Mouse (Mus musculus) embryonic stem cell, embryonic (primary cell): ENCODE measurements around the gene Tnf.

Experiments
- CTCF ChIA-PET, 4 experiments: fragments of 300-600 bp in 2 of 4; fragments of 350-600 bp in 2 of 4; sonication (Branson Sonifier 250); formaldehyde crosslinking; loops; one replicate each; lab custom pipeline; 2022; ENCODE audit warnings: inconsistent platforms in 2 of 4; lab: Charles Lee
- POLR2A ChIA-PET, 4 experiments: fragments of 300-600 bp in 2 of 4; fragments of 350-600 bp in 2 of 4; sonication (Branson Sonifier 250); formaldehyde crosslinking; loops; one replicate each; lab custom pipeline; 2022; ENCODE audit warnings: antibody characterized with exemption in 4 of 4, inconsistent platforms in 1 of 4; lab: Charles Lee

The Tnf gene

GRCm38 (mm10) chr17:35201787-35202186, at the start of gene Tnf:
Gene Tnf, minus strand, starts transcription at chr17:35202007.
- CTCF ChIA-PET: interaction anchor here in 3 of 4 experiments (0.6 to 2.6 kb wide), 8 partner anchors 10 to 73 kb away, joined by 3 to 10 read pairs (median 4); no protein-coding TSS in a partner anchor

GRCm38 (mm10) chr17:35251162-35251719, 49.4 kb upstream of the Tnf start:
- ChIA-PET CTCF (interaction anchor here in 2 of 4 experiments (0.6 to 4.6 kb wide), 9 partner anchors 8 to 85 kb away, joined by 3 to 33 read pairs (median 4); partner anchors contain the start of genes Atp6v1g2 (in 1 of the 2) and Ddx39b (in 1 of the 2)), POLR2A (interaction anchor here (0.6 to 18.8 kb wide), 33 partner anchors 4 to 585 kb away, joined by 3 to 396 read pairs (median 4); partner anchors contain the start of genes Ddx39b (in 4 of the 4), Prrc2a (in 2 of the 4), Atp6v1g2 (in 1 of the 4) and Nfkbil1 (in 1 of the 4))

More at GRCm38 (mm10) chr17:35201787-35202186, at the start of gene Tnf:
- POLR2A ChIA-PET: interaction anchor here in 3 of 4 experiments (0.6 to 2.6 kb wide), 9 partner anchors 11 to 406 kb away, joined by 3 to 7 read pairs (median 4); partner anchors contain the start of gene Gm16181 (in 1 of the 3)

GRCm38 (mm10) chr17:35250348-35251120, 48.7 kb upstream of the Tnf start:
- ChIA-PET CTCF (interaction anchor here (0.6 to 4.6 kb wide), 10 partner anchors 9 to 84 kb away, joined by 3 to 33 read pairs (median 4); partner anchors contain the start of genes Atp6v1g2 (in 1 of the 4) and Ddx39b (in 1 of the 4)), POLR2A (interaction anchor here (0.7 to 18.8 kb wide), 30 partner anchors 4 to 585 kb away, joined by 3 to 396 read pairs (median 4); partner anchors contain the start of genes Ddx39b (in 4 of the 4), Prrc2a (in 2 of the 4), Atp6v1g2 (in 1 of the 4) and Nfkbil1 (in 1 of the 4))

GRCm38 (mm10) chr17:35249451-35250197, 47.8 kb upstream of the Tnf start:
- CTCF ChIA-PET: interaction anchor here in 3 of 4 experiments (0.7 to 1.7 kb wide), 6 partner anchors 8 to 83 kb away, joined by 3 to 4 read pairs (median 4); partner anchors contain the start of gene Ddx39b (in 1 of the 3)
- POLR2A ChIA-PET: interaction anchor here (0.6 to 18.8 kb wide), 17 partner anchors 4 to 282 kb away, joined by 3 to 396 read pairs (median 19); partner anchors contain the start of genes Ddx39b (in 4 of the 4), Prrc2a (in 2 of the 4), Atp6v1g2 (in 1 of the 4) and Nfkbil1 (in 1 of the 4)

GRCm38 (mm10) chr17:35248986-35249385, 47.2 kb upstream of the Tnf start:
- ChIA-PET POLR2A (interaction anchor here in 3 of 4 experiments (0.8 to 18.8 kb wide), 13 partner anchors 3 to 111 kb away, joined by 3 to 396 read pairs (median 25); partner anchors contain the start of genes Ddx39b (in 3 of the 3), Prrc2a (in 2 of the 3), Atp6v1g2 (in 1 of the 3) and Nfkbil1 (in 1 of the 3)), CTCF (interaction anchor here in 3 of 4 experiments (0.6 to 1.4 kb wide), 5 partner anchors 9 to 149 kb away, joined by 3 to 7 read pairs (median 3); no protein-coding TSS in a partner anchor)

- ChIA-PET CTCF (interaction anchor here (0.7 to 7.7 kb wide), 8 partner anchors 9 to 84 kb away, joined by 3 to 101 read pairs (median 4); no protein-coding TSS in a partner anchor), POLR2A (interaction anchor here in 3 of 4 experiments (0.6 to 18.8 kb wide), 29 partner anchors 7 to 296 kb away, joined by 3 to 396 read pairs (median 4); partner anchors contain the start of genes Nfkbil1 (in 2 of the 3), Prrc2a (in 2 of the 3), Atp6v1g2 (in 1 of the 3) and D17H6S53E (in 1 of the 3))
These were observed 45.3 kb upstream of the Tnf start for GRCm38 (mm10) chr17:35247144-35247543.

GRCm38 (mm10) chr17:35245731-35246623, 44.2 kb upstream of the Tnf start:
- ChIA-PET POLR2A (interaction anchor here (0.6 to 18.8 kb wide), 44 partner anchors 8 to 1283 kb away, joined by 3 to 396 read pairs (median 5); partner anchors contain the start of genes D17H6S53E (in 2 of the 4), Gm16181 (in 2 of the 4), Nfkbil1 (in 2 of the 4) and Prrc2a (in 2 of the 4)), CTCF (interaction anchor here (0.5 to 7.7 kb wide), 44 partner anchors 8 to 1280 kb away, joined by 3 to 101 read pairs (median 5); partner anchors contain the start of genes Abhd16a (in 1 of the 4), Hspa1l (in 1 of the 4) and Nfkbil1 (in 1 of the 4))

GRCm38 (mm10) chr17:35244999-35245398, 43.2 kb upstream of the Tnf start:
- POLR2A ChIA-PET: interaction anchor here in 3 of 4 experiments (0.6 to 18.8 kb wide), 27 partner anchors 7 to 292 kb away, joined by 3 to 396 read pairs (median 6); partner anchors contain the start of genes D17H6S53E (in 2 of the 3), Nfkbil1 (in 2 of the 3), Prrc2a (in 2 of the 3) and Apom (in 1 of the 3)
- CTCF ChIA-PET: interaction anchor here (0.7 to 7.7 kb wide), 14 partner anchors 9 to 161 kb away, joined by 3 to 101 read pairs (median 5); no protein-coding TSS in a partner anchor

GRCm38 (mm10) chr17:35243086-35243485, 41.3 kb upstream of the Tnf start:
- POLR2A ChIA-PET: interaction anchor here (0.6 to 18.8 kb wide), 52 partner anchors 8 to 598 kb away, joined by 3 to 396 read pairs (median 4); partner anchors contain the start of genes Apom (in 3 of the 4), Atp6v1g2 (in 2 of the 4), Gpank1 (in 2 of the 4) and Prrc2a (in 2 of the 4)

GRCm38 (mm10) chr17:35242015-35242941, 40.5 kb upstream of the Tnf start:
- ChIA-PET CTCF (interaction anchor here (0.5 to 7.7 kb wide), 21 partner anchors 8 to 1275 kb away, joined by 3 to 101 read pairs (median 4); no protein-coding TSS in a partner anchor), POLR2A (interaction anchor here (0.6 to 18.8 kb wide), 126 partner anchors 9 to 639 kb away, joined by 3 to 396 read pairs (median 5); partner anchors contain the start of genes Apom (in 3 of the 4), Csnk2b (in 3 of the 4), Ddah2 (in 3 of the 4) and Gpank1 (in 3 of the 4))

More at GRCm38 (mm10) chr17:35243086-35243485, 41.3 kb upstream of the Tnf start:
- CTCF ChIA-PET: interaction anchor here (0.5 to 7.7 kb wide), 14 partner anchors 8 to 1275 kb away, joined by 3 to 101 read pairs (median 4); no protein-coding TSS in a partner anchor

- ChIA-PET POLR2A (interaction anchor here (0.6 to 18.8 kb wide), 131 partner anchors 8 to 1122 kb away, joined by 3 to 396 read pairs (median 4); partner anchors contain the start of genes Apom (in 3 of the 4), Csnk2b (in 3 of the 4), Ddah2 (in 3 of the 4) and Gpank1 (in 3 of the 4)), CTCF (interaction anchor here (0.6 to 7.7 kb wide), 22 partner anchors 9 to 681 kb away, joined by 3 to 101 read pairs (median 4); no protein-coding TSS in a partner anchor)
These were observed 39.7 kb upstream of the Tnf start, which contains the start of gene Ddx39b for GRCm38 (mm10) chr17:35241305-35242014. Gene Ddx39b, plus strand, starts transcription at chr17:35241746.

GRCm38 (mm10) chr17:35240384-35241304, 38.8 kb upstream of the Tnf start:
- ChIA-PET POLR2A (interaction anchor here (0.5 to 18.8 kb wide), 118 partner anchors 7 to 1121 kb away, joined by 3 to 396 read pairs (median 5); partner anchors contain the start of genes Apom (in 3 of the 4), Csnk2b (in 3 of the 4), Gpank1 (in 3 of the 4) and Prrc2a (in 3 of the 4)), CTCF (interaction anchor here (0.6 to 7.7 kb wide), 24 partner anchors 8 to 680 kb away, joined by 3 to 101 read pairs (median 4); no protein-coding TSS in a partner anchor)
